Mouse (Mus musculus) ZHBTc4 (cell line): ENCODE measurements around the gene Sec23ip.
"Not testable (repeated sequence)": the region's sequence is repeated elsewhere in the genome, so short reads cannot be mapped to it uniquely, and the experiment has no call there.

ENCODE experiments used
- DNase-seq: peaks from one replicate; pipeline ENCODE4 v3.0.0-alpha.2; 2011; ENCODE audit warnings: low read depth, low spot score

The Sec23ip gene

GRCm38 (mm10) chr7:128744684-128745485 is at the start of gene Sec23ip:
Sec23ip (plus strand) TSS chr7:128744943.
- DNase-seq: peak; percentile 99

- DNase-seq: not testable (repeated sequence)
These were observed 44.8 kb upstream of the Sec23ip start for GRCm38 (mm10) chr7:128699959-128700358.

DNA sequence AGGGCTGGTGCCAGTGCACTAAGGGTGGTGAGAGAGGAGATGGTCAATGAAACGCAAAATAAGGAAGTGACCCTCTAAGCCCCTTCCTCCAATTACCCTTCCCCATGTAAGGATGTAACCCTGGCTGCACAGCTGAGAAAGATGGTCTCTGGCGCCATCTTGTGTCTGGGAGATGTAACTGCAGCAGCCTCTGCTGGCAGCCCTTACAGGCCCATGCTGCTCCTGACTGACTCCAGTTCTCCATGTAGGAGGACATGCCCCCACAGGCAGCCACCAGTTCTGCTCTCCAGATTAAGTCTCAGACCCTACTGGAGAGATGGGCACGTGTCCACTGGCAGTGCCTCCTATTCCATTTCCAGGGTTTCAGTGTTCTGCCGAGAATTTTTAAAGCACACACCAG is 39.0 kb upstream of the Sec23ip start:
- peak; percentile 82 for DNase-seq

GRCm38 (mm10) chr7:128717991-128718390 is 26.8 kb upstream of the Sec23ip start:
- no peak for DNase-seq

DNA sequence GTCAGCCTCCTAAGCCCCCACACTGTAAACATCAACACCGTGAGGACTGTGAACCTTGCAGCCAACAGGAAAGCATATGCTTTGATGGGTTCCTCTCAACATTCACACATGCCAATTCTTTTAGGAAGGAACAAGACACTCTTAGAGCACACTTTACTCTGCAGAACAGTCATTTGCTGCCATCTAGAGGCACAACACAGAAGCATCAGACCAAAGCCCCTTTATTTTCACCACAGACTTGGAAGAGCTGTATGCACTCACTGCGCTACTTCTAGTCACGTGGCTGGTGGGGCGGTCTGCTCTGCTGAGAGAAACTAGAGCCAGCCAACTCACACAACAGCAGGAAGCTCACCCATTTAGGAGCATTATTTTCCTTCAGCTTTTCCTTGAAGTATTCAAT is 20.0 kb upstream of the Sec23ip start:
- DNase-seq: peak; percentile 93

- no peak for DNase-seq
These were observed 19.6 kb upstream of the Sec23ip start for GRCm38 (mm10) chr7:128725189-128725588.

DNA sequence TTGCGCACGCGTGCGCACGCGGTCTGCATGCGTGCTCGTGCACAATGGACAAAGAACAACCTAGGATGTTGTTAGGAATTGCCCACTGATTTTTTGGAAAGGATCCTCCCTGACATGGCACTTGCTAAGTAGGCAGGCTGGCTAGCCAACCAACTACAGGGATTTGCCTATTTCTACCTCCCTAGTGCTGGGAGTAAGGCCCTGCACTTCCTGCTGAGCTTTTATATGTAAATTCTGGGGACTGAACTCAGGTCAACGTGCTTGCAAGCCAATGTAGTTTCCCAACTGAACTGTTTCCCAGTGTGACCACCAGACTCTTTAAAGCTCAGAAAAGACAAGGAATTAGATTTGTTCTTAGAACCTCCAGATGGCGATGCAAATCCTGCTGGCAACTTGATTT is 17.7 kb upstream of the Sec23ip start:
- DNase-seq: peak; percentile 87

DNA sequence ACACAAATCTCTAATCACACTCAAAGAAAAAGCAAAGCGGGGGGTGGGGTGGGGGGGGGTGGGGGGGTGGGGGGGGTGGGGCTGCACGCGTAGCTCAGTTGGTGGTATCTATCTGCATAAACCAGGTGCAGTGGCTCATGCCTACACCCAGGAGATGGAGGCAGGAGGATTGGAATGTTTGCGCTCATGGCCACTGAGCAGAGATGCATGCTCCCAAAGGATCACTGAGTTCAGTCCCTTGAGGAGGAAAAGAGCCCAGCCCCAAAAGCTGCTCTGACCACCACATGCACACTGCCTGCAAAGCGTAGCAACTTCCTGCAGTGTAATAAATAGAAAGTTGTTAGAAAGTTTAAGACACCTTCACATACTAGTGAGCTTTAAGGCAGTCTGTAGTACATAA is 17.0 kb upstream of the Sec23ip start:
- DNase-seq: peak; percentile 57

GRCm38 (mm10) chr7:128728738-128729137 is 16.0 kb upstream of the Sec23ip start:
- no peak for DNase-seq

DNA sequence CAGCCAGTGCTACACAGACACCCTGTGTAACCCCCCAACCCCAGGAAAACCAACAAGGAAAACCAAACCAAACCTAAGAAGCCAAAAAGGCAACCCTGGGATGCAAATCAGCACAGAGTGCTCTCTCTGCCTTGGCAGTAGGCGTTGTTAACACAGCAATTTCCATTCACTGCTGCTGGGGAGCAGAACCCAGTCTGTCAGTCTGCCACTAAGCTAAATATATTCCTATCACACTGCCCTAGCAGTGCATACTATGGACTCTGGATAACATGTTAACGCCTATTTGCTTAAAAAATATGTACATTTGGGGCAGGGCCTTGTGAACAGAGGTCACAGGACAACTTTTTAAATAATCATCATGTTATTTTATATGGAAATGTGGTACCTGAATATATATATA is 13.2 kb upstream of the Sec23ip start:
- no peak for DNase-seq

DNA sequence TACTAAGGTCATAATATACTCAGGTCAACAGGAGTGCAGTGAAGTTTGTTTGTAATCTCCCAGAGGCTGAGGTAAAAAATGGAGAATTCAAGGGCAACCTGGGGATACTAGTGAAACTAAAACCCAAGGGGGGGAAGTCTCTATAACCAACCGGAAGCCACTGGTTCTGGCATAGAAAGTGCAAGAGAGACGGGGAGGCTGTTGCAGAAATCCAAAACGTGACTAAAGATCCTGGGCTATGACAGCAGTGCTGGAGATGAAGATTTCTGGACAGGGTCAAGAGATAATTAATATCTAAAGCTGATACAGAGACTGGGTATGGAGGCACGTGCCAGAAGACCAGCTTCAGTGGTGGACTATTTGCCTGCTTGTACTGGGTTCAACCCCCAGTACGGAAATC is 6.7 kb upstream of the Sec23ip start:
- no peak for DNase-seq

DNA sequence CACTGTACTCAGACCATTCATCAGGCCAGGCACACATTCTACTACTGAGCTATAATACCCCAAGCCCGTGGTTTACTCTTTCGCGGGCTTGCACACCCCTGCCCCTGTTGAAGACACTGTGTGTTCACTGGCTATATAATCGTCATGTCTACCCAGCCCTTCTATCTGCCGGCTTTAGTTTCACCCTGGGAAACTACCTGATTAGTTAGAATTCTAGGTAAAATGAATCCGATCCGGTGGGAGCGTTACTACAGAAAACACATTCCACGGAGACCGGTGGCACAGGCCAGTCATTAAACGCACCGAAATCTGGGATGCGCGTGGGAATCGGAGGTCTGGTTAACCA is 5.7 kb upstream of the Sec23ip start:
- no peak for DNase-seq

- DNase-seq: peak; percentile 34
These were observed 5.1 kb upstream of the Sec23ip start for GRCm38 (mm10) chr7:128739462-128740277.

DNA sequence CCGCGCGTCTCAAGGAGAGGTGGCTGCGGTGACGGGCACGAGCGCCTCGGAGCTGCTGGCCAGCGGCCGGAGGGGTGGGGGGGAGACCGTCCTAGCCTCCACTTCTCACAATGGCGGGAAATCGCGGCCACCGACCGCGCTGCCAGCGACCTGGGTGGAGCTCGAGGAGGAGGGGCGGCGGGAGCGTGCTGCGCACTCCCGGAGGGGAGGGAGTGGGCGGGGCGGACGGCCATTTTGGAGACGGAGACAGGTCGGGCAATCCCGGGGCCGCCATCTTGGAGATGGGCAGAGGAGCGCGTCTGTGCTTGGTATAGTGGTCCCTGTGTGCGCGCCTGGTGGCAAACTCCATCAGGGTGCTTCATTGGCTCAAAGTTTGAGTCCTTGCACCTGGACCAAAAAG is 4.4 kb upstream of the Sec23ip start, which contains the start of gene Mcmbp:
Mcmbp (minus strand) TSS at position 162 of the 400 bp plus-strand sequence.
- DNase-seq: peak; percentile 98

- no peak for DNase-seq
These were observed 845 bp upstream of the Sec23ip start for GRCm38 (mm10) chr7:128743898-128744297.

DNA sequence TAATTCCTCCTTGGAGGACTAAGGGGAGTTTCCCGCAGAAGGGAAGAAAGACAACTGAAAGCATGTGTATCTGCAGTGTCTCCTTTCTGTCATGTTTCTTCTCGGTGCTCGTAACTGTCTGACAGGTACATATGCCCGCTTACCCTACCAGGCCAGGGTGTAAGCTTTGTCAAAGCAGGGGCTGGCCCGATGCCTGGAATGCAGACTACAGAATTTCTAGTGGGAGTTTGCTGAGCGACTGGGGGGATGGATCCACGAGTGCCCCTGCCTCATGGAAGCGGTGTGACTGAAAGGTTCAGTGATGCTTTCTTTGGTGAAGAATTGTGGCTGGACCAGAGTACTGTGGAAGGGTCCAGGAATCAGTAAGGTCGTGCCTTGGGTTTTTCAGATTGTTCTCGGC is 1.4 kb downstream of the Sec23ip start:
- no peak for DNase-seq

DNA sequence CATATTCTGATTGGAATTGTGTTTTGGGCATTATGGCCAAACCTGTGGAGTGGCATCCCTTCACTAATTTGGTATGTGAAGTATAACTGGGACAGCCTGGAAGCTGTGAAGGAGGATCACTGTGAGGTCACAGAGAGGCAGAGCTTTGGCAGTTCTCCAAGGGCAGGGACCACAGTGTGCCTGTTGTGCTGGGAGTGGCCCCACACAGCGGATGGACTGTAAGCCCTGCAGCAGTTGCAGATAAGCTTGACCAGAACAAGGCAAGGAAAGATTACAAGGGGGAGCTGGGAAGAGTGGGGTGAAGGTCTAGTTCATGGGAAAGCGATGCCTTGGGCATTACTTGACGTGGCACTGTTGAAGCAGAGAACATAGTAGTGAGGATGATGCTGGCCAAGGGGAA is 4.0 kb downstream of the Sec23ip start:
- DNase-seq: peak; percentile 23

GRCm38 (mm10) chr7:128750296-128750695 is 5.6 kb downstream of the Sec23ip start:
- no peak for DNase-seq

DNA sequence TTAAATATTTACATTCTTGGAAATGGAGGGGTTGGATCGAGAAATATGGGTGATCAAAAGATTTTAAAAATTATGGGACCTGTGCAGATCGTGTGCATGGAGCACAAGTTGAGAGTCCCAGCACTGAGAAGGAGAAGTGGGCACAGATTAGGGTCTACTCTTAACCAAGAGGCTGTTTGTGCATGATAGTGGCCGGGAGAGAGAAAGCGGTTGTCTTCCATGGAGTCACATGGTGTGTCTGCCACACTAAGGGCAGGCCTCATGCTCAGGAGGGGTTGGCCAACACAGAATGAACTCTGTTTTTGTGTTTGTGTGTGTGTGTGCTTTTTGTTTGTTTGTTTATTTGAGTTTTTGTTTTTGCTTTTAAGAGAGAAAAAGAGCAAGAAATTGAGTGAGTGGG is 7.3 kb downstream of the Sec23ip start:
- DNase-seq: no peak

DNA sequence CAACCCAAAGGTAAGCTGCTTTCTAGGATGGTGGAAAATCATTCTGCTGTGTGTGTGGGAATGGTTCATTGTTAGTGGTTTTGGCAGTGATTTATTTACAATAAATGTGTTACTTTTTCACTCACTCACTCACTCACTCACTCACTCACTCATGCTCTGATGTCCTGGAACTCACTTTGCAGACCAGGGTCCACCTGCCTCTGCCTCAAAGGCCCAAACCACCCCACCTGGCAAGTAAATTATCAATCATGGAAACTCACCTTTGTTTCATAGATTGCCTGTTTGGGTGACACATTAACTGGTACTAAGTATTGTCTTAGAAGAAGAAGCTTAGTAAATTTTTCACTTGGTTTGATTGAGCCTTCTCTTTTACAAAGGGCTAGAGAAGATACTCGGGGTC is 10.7 kb downstream of the Sec23ip start:
- no peak for DNase-seq

- DNase-seq: no peak
These were observed 14.2 kb downstream of the Sec23ip start for GRCm38 (mm10) chr7:128758948-128759347.

- DNase-seq: no peak
These were observed 22.0 kb downstream of the Sec23ip start for GRCm38 (mm10) chr7:128766696-128767095.

GRCm38 (mm10) chr7:128777201-128777600 is 32.5 kb downstream of the Sec23ip start:
- no peak for DNase-seq
